Mouse (Mus musculus) forebrain, postnatal 0 days (tissue): ENCODE results near the gene Slc22a14. TPM values are rescaled to one million over a fixed set of nuclear protein-coding genes. Genes with fewer than 3 reads are reported as not detected.
"Not testable (repeated sequence)": the region's sequence is repeated elsewhere in the genome, so short reads cannot be mapped to it uniquely, and the experiment has no call there.

Source experiments
- ATAC-seq: fragments of 200-750 bp; cut with Nextera tagmentation; 2 replicates; pipeline ENCODE4 v1.8.0; 2017; ENCODE audit warnings: mild to moderate bottlenecking, moderate library complexity
- DNase-seq: peaks from one replicate; pipeline ENCODE4 v3.0.0-alpha.2; 2015
- H3K27ac ChIP-seq: fragments of 300-500 bp; sonication (generic); 2 replicates; pipeline ENCODE4 v1.5.1; 2014; ENCODE audit warnings: low read depth, mild to moderate bottlenecking, antibody characterized with exemption, low read length, moderate library complexity, mixed read lengths
- H3K27me3 ChIP-seq: fragments of 300-500 bp; sonication (generic); 2 replicates; pipeline ENCODE4 v1.6.1; 2014; ENCODE audit warnings: mild to moderate bottlenecking, low read length, mixed read lengths; ENCODE audit not compliant: insufficient read depth
- H3K36me3 ChIP-seq: fragments of 300-500 bp; sonication (generic); 2 replicates; pipeline ENCODE4 v1.6.1; 2014; ENCODE audit warnings: mild to moderate bottlenecking, moderate library complexity; ENCODE audit not compliant: insufficient read depth
- H3K4me1 ChIP-seq: fragments of 300-500 bp; sonication (generic); 2 replicates; pipeline ENCODE4 v1.6.1; 2014; ENCODE audit warnings: antibody characterized with exemption; ENCODE audit not compliant: insufficient read depth
- H3K4me2 ChIP-seq: fragments of 300-500 bp; sonication (generic); 2 replicates; pipeline ENCODE4 v1.6.1; 2014; ENCODE audit warnings: low read depth, mild to moderate bottlenecking, moderate library complexity
- H3K4me3 ChIP-seq: fragments of 300-500 bp; sonication (generic); 2 replicates; pipeline ENCODE4 v1.5.1; 2014; ENCODE audit warnings: low read depth, low read length, mixed read lengths
- H3K9ac ChIP-seq: fragments of 300-500 bp; sonication (generic); 2 replicates; pipeline ENCODE4 v1.6.1; 2014; ENCODE audit warnings: mild to moderate bottlenecking
- H3K9me3 ChIP-seq: fragments of 300-500 bp; sonication (generic); 2 replicates; pipeline ENCODE4 v1.6.1; 2016; ENCODE audit warnings: low read length
- CTCF ChIP-seq: sonication (generic); IDR thresholded peaks from 2 replicates; pipeline ENCODE4 v1.5.1; 2016; ENCODE audit warnings: antibody characterized with exemption, control low read depth, low read depth
- WGBS: fragments of 180-500 bp; shearing (Covaris S2); extraction: QIAGEN DNeasy Blood & Tissue Kit; methylation state at CpG from one replicate; pipeline ENCODE4 v1.1.7; 2014; 5-methylcytosine and 5-hydroxymethylcytosine counted together
- polyA plus RNA-seq: library from polyadenylated mRNA; unstranded; fragments of >200 nt; fragmentation: Nextera tagmentation; extraction: Ambion mirVana; gene quantifications from 2 replicates; pipeline ENCODE4 v1.2.1, GENCODE M21; 2015
- total RNA-seq: library from RNA; depleted of rRNA; stranded (reverse); fragments of >200 nt; gene quantifications from 2 replicates; pipeline ENCODE4 v1.2.3, GENCODE M21; 2014

Slc22a14 gene
- total and polyA plus RNA-seq, 2 experiments from 2014 or later, result not detected

DNA sequence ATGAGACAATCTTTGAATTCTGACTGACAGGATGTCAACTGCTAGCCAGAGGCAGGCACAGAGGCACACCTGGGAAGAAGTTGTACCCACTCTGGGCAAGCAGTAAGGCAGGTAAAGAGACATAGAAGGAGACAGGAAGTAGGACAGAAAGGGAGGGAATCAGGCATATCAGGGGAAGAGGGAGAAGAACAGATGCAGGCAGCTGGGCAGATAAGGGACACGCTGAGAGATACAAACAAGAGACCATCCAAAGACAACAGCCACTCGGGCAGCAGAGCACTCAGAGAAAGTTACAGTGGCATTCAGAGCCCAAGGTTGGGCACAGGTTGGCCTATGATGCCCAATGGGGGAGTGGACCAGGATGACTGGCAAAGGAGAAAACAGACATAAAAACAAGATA, 134.5 kb downstream of the Slc22a14 start:
- no peak overlapping the region for H3K27ac ChIP-seq
- H3K9me3 ChIP-seq, result no peaks in the 10 kb centered on the region
- DNase-seq (no peak), ATAC-seq (no peak)
- no peak overlapping the region for H3K4me3 ChIP-seq
- 78% methylated on average over 2 of the region's 2 CpGs for WGBS
- peaks cover 8% of the 10 kb centered on the region; the same call in 1 of the 2 replicates for H3K36me3 ChIP-seq
- no peaks in the 10 kb centered on the region for H3K27me3 ChIP-seq
- no peak for TF ChIP-seq CTCF
- no peak overlapping the region for H3K4me2 ChIP-seq
- H3K9ac ChIP-seq, result no peak overlapping the region
- H3K4me1 ChIP-seq, result no peaks in the 10 kb centered on the region

DNA sequence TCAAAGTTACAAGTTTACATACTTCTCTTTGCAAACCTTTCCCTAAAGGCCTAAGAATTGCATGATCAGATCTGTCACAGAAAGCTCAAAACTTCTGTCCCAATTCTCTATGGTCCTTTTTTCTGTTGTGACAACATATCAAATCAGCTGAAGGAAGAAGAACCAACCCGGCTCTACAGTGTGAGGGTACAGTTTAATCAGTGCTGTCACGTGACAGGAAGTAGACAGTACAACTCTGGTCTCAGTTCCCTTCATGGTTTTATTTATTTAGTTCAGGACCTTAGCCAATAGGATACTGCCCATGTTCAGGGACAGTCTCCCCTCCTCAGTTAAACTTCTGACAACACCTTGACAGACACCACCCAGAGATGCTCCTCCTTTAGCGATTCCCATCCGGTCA, 145.1 kb downstream of the Slc22a14 start:
- H3K36me3 ChIP-seq, result no peaks in the 10 kb centered on the region; the same call in 1 of the 2 replicates
- H3K4me2 ChIP-seq, result no peak overlapping the region
- DNase-seq (no peak), ATAC-seq (no peak)
- no peak overlapping the region for H3K4me3 ChIP-seq
- no peaks in the 10 kb centered on the region for H3K27me3 ChIP-seq
- no peak overlapping the region for H3K27ac ChIP-seq
- TF ChIP-seq CTCF, result no peak
- H3K9ac ChIP-seq, result no peak overlapping the region
- H3K4me1 ChIP-seq, result no peaks in the 10 kb centered on the region
- WGBS, result 93% methylated on average over 4 of the region's 4 CpGs
- no peaks in the 10 kb centered on the region for H3K9me3 ChIP-seq

DNA sequence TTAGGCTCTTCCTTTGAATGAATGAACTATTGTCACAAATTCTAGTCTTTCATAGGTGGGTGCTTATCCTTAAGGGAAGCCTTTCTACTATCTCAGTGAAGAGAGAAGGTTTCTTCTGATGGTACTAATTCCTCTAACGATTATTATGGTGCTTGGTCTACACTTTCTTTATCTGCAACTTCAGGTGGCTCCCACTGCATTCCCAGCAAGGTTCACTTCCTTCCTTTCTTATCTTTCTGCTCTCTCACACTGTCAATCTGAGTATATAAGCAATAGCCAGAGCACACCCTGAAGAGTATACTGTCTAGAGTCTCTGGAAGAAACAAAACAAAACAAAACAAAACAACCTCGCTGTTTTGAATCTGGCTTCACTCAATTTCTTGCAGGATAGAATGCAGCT, 145.7 kb downstream of the Slc22a14 start:
- ATAC-seq (no peak), DNase-seq (no peak)
- no peak overlapping the region for H3K27ac ChIP-seq
- H3K9me3 ChIP-seq, result no peaks in the 10 kb centered on the region
- H3K36me3 ChIP-seq, result no peaks in the 10 kb centered on the region; the same call in 1 of the 2 replicates
- H3K4me2 ChIP-seq, result no peak overlapping the region
- 88% methylated on average over 2 of the region's 2 CpGs for WGBS
- H3K4me3 ChIP-seq, result no peak overlapping the region
- H3K9ac ChIP-seq, result no peak overlapping the region
- H3K4me1 ChIP-seq, result no peaks in the 10 kb centered on the region
- no peak for TF ChIP-seq CTCF
- H3K27me3 ChIP-seq, result no peaks in the 10 kb centered on the region

DNA sequence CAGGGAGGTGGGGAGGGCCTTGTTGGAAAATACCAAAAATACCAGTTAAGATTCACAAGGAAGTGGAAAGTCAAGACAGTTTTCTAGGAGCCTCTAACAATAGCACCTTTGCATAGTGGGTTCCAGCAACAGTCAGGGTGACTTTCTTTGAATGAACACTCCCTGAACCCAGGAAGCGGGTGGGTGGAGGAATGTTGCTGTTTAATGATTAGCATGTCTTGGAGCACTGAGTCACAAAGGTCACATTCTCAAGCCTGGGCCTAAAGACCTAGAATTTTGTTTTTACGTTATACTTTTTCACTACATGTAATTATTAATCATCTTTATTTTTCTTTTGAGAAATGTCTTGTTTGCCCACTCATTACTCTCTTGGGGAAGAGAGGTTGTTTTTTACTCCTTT, 150.0 kb downstream of the Slc22a14 start:
- not testable (repeated sequence) for H3K4me1 ChIP-seq, ATAC-seq, H3K27me3 ChIP-seq, H3K9ac ChIP-seq, H3K36me3 ChIP-seq, H3K9me3 ChIP-seq, H3K4me3 ChIP-seq, H3K27ac ChIP-seq, H3K4me2 ChIP-seq, DNase-seq
- 91% methylated on average over 2 of the region's 2 CpGs for WGBS

DNA sequence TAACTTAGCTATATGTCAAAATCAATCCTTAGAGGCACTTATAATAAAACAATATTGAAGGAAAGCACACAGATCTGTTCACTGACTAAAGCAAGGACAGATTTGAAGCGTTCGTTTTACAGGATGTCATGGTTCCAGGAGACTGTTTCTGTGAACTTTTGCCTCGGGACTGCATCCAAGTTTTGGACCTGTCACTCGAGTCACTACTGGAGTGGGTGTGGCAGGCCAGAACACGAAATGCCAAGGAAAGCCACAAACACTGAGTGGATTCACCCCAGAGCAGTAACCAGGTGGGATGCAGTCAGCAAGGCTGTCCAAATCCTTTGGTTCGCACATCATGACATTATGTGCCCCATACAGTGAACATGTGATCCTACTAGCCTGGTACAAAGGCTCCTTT, 150.8 kb downstream of the Slc22a14 start:
- H3K27ac ChIP-seq, result no peak overlapping the region
- no peaks in the 10 kb centered on the region for H3K4me1 ChIP-seq
- H3K4me2 ChIP-seq, result no peak overlapping the region
- no peak overlapping the region for H3K9ac ChIP-seq
- no peaks in the 10 kb centered on the region; the same call in 1 of the 2 replicates for H3K36me3 ChIP-seq
- DNase-seq, result no peak
- H3K9me3 ChIP-seq, result no peaks in the 10 kb centered on the region
- ATAC-seq, result no peak
- 92% methylated on average over 6 of the region's 6 CpGs for WGBS
- H3K4me3 ChIP-seq, result no peak overlapping the region
- H3K27me3 ChIP-seq, result no peaks in the 10 kb centered on the region
- TF ChIP-seq CTCF, result no peak

DNA sequence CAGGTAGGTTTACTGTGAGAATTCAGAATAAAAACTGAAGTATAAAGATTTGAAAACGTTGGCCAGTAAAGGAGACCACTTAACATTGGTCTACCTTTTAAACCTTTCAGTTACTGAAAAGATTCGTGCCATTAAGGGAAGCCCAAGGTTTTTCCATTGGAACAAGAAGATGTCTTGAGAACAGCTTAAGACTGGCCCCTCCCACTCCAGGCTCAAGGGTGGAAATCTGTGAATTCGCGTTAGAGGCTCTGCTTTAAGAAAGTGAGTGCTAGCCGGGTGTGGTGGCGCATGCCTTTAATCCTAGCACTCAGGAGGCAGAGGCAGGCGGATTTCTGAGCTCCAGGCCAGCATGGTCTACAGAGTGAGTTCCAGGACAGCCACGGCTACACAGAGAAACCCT, 152.4 kb downstream of the Slc22a14 start:
- 80% methylated on average over 8 of the region's 8 CpGs for WGBS
- no peak for DNase-seq

DNA sequence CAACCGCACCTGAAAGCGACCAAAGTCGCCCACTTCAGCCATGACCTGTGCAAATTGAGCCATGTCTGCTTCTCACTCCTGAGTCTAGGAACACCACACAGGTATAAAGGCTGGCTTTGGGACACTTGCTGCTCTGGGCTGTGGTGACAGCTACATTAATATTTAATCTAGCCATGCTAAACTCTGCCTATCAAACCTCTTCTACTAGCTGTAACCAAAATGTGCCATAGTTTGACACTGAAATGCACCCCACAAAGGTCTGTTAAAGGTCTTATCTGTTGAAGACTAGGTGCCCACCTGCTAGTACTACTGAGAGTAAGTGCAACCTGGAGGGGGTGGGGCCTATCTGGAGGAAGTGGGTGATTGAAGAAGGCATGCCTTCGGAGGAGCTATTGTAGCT, 156.4 kb downstream of the Slc22a14 start, which contains the start of gene Slc22a13:
Gene Slc22a13, minus strand, starts transcription at position 101 of the 400 bp plus-strand sequence.
- Histone ChIP-seq H3K36me3 (no peaks in the 10 kb centered on the region), H3K9ac (no peak within 1 kb of the TSS), H3K9me3 (no peaks in the 10 kb centered on the region), H3K27me3 (no peaks in the 10 kb centered on the region), H3K4me2 (no peak within 1 kb of the TSS), H3K4me3 (no peak within 1 kb of the TSS), H3K4me1 (no peaks in the 10 kb centered on the region), H3K27ac (no peak within 1 kb of the TSS)
- no peak for TF ChIP-seq CTCF
- WGBS, result 96% methylated on average over 4 of the region's 4 CpGs
- no peak for DNase-seq
- ATAC-seq, result no peak

More for the DNA sequence above, 152.4 kb downstream of the Slc22a14 start:
- no peak overlapping the region for H3K4me3 ChIP-seq
- no peaks in the 10 kb centered on the region for H3K9me3 ChIP-seq
- no peak for ATAC-seq
- no peak overlapping the region for H3K9ac ChIP-seq
- no peak overlapping the region for H3K27ac ChIP-seq
- H3K36me3 ChIP-seq, result no peaks in the 10 kb centered on the region; the same call in 1 of the 2 replicates
- no peaks in the 10 kb centered on the region for H3K27me3 ChIP-seq
- no peak overlapping the region for H3K4me2 ChIP-seq
- TF ChIP-seq CTCF, result no peak
- H3K4me1 ChIP-seq, result no peaks in the 10 kb centered on the region

DNA sequence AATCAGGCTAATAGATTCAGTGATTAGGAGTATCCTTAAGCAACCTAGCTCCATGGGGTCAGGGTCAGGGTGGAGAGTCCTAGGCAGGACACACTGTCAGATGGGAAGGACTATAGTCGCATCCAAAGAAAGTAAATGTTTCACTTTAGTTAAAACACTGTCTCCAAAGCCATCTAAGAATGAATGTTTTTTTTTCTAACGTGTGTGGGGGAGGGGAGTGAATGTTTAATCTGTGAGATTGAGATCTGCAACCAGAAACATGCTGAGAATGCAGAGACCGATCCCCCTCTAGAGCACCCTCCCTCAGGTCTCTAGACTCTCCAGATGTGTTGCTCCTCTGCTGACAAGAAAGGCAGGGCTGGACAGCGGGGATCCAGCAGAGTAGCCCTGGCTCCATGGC, 158.2 kb downstream of the Slc22a14 start:
- WGBS, result 73% methylated on average over 4 of the region's 4 CpGs
- TF ChIP-seq CTCF, result no peak

More for the DNA sequence above, 158.2 kb downstream of the Slc22a14 start:
- Histone ChIP-seq H3K4me2 (no peak overlapping the region), H3K9ac (no peak overlapping the region), H3K9me3 (no peaks in the 10 kb centered on the region), H3K27ac (no peak overlapping the region), H3K27me3 (no peaks in the 10 kb centered on the region), H3K36me3 (no peaks in the 10 kb centered on the region), H3K4me3 (no peak overlapping the region), H3K4me1 (no peaks in the 10 kb centered on the region)
- DNase-seq, result no peak
- no peak for ATAC-seq
